ENCODE assay signal across 8 mouse cellular contexts in genomic region chr7:98968082-98968674, GRCm38 (mm10).
DNase-seq lines count a peak whose midpoint lies in the region; ATAC-seq and TF ChIP-seq lines count a peak whose summit lies in the region.

No protein-coding gene starts in this region.

- 34% methylated on average over 16 of the region's 16 CpGs for WGBS in heart, embryonic 12.5 days
- WGBS in limb, embryonic 13.5 days = 14% methylated on average over 16 of the region's 16 CpGs

- no peak overlapping the region for H3K4me3 ChIP-seq in heart, embryonic 12.5 days
- H3K4me3 ChIP-seq in limb, embryonic 13.5 days = no peak overlapping the region

- no peak for DNase-seq in heart, postnatal 10 days
- DNase-seq in 3T3-L1 (ENCODE audit: low read depth, low spot score) = peak; percentile 57
- peak; percentile 52 for DNase-seq in brain, embryonic 14.5 days (ENCODE audit: low read depth)
- no peak for DNase-seq in thymus, postnatal 25 days
- no peak for DNase-seq in adrenal gland, adult 8-10 months
- no peak for DNase-seq in lung, postnatal 10 days

- no peaks in the 10 kb centered on the region for H3K9me3 ChIP-seq in heart, embryonic 12.5 days (replicated peaks)
- H3K9me3 ChIP-seq in limb, embryonic 13.5 days = 0 out of 2 replicates have a peak, but pooled peaks cover 5% of the 10 kb centered on the region

- TF ChIP-seq CTCF in brain, embryonic 14.5 days (IDR thresholded peaks at IDR 0.05; ENCODE audit: borderline replicate concordance, extremely low read depth, insufficient read depth, insufficient read length) = no peak

- no peak overlapping the region for H3K27ac ChIP-seq in heart, embryonic 12.5 days (ENCODE audit: poor library complexity, severe bottlenecking)
- peak overlapping the region; percentile 15; the same call in 1 of the 2 replicates for H3K27ac ChIP-seq in limb, embryonic 13.5 days

- intact Hi-C loops in heart, postnatal 10 days (cut with DNase I) = no loop called here

- no peak for ATAC-seq in heart, embryonic 12.5 days (ENCODE audit: insufficient number of reproducible peaks, low FRiP score)
- ATAC-seq in limb, embryonic 13.5 days (ENCODE audit: low FRiP score, low read depth) = peak; percentile 57

- peak overlapping the region; percentile 17 for H3K4me2 ChIP-seq in heart, embryonic 12.5 days
- peak overlapping the region; percentile 44 for H3K4me2 ChIP-seq in limb, embryonic 13.5 days (replicated peaks)

- peaks cover 7% of the 10 kb centered on the region; the same call in 1 of the 2 replicates for H3K36me3 ChIP-seq in heart, embryonic 12.5 days
- H3K36me3 ChIP-seq in limb, embryonic 13.5 days = no peaks in the 10 kb centered on the region

- peaks cover 22% of the 10 kb centered on the region for H3K4me1 ChIP-seq in heart, embryonic 12.5 days (replicated peaks)
- H3K4me1 ChIP-seq in limb, embryonic 13.5 days = peaks cover 28% of the 10 kb centered on the region

- no peaks in the 10 kb centered on the region for H3K27me3 ChIP-seq in heart, embryonic 12.5 days (replicated peaks)
- H3K27me3 ChIP-seq in limb, embryonic 13.5 days = peaks cover 23% of the 10 kb centered on the region

- TF ChIP-seq POLR2A in brain, embryonic 14.5 days (IDR thresholded peaks at IDR 0.05; ENCODE audit: borderline replicate concordance, extremely low read depth, insufficient read depth, insufficient read length, poor library complexity, severe bottlenecking) = no peak

- no peak overlapping the region for H3K9ac ChIP-seq in heart, embryonic 12.5 days
- no peak overlapping the region for H3K9ac ChIP-seq in limb, embryonic 13.5 days

Comparison
In these comparisons a context has a peak if more than half of its experiments do, and no peak if none do; other contexts are left out.
1. DNase-seq: peak in 3T3-L1 (single experiment) and brain, embryonic 14.5 days (single experiment); none in heart, postnatal 10 days (0 of 2), thymus, postnatal 25 days (single experiment), adrenal gland, adult 8-10 months (single experiment) and lung, postnatal 10 days (single experiment).